Mouse (Mus musculus): ENCODE measurements around the gene Wiz. TPM values are rescaled to one million over a fixed set of nuclear protein-coding genes. Genes with fewer than 3 reads are reported as not detected.

The Wiz gene
- polyA plus RNA-seq, 2 experiments from 2014 or later = 11.0 to 14.0 TPM

DNA sequence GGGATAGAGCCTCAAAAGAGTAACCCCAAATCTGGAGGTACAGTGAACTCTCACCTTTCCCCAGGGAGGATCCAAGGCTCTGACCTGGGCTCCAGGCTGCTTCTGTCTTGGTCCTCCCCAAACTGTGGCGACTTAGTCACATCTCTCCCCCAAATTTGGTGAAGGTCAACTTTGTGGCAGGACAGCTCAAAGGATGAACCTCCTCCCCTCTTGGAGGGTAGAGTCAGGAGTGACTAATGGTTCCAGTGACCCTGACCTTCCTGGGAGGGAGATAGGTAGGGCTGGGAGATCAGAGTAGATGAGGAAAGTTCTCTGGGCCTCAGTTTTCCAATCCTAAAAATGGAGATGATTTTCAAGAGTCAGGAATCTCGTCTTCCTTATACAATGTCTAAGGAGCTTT is 10.5 kb downstream of the Wiz start:
- ATAC-seq = no peak

DNA sequence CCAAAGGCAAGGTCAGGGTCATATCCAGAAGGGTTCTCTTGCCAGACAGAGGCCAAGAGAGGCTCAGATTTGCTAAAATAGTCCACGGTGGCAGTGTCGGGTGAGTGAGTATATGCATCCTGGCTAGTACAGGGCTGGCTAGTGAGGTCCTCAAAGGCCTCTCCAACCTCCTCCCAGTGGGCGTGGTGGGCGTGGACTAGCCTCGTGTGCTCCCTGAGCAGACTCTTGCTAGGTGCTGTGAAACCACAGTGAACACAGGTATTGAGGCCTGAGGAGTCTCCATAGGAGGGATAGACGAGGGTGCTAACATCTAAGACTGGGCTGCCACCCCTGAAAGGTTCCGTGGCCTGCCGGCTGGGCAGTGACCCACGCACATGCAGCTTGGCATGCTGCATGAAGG is 12.1 kb downstream of the Wiz start:
- ATAC-seq = no peak

DNA sequence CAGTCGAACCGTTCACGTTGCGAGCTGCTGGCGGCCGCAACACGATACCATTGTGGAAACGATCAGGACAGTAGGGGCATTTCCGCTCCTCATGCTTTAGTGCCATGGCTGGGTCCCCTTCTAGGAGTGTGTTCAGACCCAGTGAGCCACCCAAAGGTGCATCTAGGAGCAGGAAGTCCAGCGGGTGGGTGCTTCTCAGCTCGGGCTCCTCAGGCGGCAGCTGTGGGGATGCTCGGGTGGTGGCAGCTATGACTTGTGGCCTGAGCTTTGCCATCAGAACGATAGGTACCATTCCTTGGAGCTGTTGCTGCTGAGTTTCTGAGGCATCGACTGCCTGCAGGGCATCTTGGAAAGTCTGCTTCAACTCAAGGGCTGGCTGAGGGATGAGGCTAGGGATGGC is 12.8 kb downstream of the Wiz start:
- ATAC-seq = no peak

DNA sequence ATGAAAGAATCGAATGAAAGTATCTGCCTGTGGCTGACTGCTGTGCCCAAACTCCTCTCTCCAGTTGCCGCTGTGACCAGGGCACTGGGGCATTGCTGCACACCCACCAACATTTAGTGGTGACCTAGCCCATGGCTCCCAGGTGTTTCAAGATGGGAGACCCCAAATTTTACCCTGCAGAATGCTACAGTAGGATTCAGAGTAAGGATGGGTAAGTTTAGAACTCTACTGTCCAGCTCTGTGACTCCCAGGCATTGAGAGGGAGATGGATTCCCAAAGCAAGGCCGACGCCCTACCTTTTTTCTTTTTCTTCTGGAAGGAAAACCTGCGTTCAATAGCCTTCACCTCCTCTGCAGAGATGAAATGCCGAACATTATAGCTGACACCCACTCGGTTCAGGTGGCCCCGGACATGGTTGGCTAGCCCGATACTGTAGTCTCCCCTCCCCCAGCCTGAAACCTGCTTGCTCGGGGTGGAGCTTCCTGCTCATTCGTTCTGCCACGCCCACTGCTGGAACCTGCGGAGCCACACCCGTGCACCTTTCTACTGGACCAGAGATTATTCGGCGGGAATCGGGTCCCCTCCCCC is 20.2 kb downstream of the Wiz start:
- peak; percentile 68 for ATAC-seq

DNA sequence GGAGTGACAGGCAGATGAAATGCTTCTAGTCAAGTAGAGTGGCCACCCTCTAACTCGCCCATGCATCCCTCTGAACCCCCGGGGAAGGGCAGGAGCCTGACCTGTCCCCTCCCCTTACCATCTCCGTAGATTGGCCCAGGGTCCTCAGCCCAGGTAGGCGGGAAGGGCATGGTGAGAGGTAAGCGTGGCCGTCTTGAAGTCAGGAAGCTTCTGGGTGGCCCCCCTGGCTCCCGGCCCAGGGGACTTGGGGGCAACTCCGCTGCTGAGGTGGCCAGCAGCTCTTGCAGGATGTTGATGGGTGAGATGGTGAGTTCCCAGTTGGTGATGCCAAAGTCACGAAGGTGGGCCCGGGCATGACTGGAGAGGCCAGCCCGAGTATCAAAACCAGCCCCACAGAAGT is 21.5 kb downstream of the Wiz start:
- ATAC-seq = no peak

DNA sequence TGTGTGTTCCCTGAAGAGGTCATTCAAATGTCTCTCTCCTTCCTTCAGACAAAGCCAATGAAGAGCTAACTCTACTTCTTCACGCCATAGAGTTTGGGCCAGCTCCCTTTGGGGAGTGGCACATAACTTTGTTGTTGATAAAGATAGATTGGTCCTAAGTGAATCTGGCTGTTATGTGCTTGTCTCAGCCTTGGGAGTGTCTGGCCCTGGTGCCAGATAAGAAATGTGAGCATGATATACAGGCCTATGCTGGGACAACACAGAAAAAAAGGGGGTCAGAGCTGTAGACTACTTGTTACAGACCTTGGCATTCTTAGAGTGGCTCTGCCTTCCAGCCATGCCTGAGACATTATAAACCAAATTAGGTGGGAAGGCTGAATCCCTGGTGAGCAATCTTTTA is 23.9 kb downstream of the Wiz start:
- ATAC-seq = no peak

DNA sequence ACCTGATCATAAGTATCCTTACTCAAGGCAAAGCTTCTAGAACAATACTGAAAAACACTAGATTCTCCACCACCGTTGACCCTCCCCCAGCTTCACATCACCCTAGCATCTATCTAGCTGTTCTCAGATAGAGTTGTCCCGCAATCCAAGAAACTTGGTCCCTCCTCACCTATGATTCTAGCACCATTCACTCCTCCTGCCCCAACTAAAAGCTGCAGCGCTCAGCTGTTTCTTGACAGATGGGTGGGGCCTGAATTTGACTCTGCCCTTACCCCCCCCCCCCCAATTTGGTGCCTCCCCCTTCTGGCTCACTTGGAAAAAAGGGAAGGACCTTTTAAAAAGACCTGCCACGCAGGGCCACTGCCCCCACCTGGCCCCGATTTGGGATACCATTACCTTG is 24.4 kb downstream of the Wiz start:
- no peak for ATAC-seq

DNA sequence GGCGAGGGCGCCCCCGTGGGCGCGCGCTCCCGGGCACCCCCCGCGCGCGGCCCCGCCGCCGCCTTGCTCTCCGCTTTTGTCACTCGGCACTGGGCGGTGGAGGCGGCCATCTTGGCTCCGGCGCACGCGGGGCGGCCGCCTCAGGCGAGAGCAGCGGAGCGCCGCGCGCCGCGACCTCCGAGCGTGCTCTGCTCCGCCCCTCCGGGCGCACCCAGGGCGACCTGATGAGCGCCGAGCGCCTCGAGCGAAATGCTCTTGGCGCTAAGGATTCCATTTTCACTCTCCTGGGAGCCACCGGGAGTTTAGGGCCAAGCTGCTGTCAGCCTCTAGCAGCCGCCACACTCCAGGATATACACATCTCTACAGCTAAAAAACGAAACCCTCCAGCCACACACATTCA is 24.9 kb downstream of the Wiz start:
- peak; percentile 94 for ATAC-seq

DNA sequence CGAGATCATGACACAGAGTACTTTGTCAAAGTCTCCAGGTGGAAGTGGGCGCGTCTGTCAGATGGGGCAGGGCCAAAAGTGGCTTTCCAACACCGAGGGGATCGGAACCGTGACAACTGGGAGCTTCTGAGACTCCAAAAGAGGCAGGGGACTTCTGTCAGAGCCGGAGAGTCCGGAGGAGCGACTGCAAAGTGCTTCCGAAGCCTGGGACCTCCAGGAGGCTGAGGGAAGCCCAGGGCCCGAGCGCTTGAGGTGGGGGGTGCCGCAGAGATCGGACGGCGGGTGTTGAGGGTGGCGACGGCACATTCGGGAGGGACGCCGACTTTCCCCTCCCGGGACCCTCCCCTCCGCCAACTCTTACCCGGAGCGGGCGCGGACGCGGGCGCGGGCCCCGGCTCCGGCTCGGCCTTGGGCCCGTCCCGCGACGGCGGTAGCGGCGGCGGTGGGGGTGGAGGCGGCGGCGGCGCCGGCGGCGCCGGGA is 25.4 kb downstream of the Wiz start:
- ATAC-seq = peak; percentile 23

DNA sequence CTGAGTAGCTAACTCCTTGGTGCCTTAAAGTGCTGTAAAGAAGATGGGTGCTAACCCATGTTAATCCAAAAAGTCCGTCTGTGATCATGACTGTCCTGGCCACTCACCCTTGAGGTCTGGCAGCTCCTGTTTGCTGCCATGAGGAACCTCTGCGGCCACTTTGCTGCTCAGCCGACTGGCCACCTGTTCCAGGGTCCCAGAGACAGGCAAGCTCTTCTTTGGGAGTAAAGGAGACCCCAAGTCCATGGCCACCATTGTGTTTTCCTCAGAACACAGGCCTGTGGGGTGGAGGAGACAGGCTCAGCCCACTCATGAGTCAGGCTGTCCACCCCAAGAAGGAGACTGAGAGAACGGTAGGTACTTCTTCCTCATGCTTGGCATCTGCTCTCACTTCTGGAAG is 26.6 kb downstream of the Wiz start:
- ATAC-seq = no peak

DNA sequence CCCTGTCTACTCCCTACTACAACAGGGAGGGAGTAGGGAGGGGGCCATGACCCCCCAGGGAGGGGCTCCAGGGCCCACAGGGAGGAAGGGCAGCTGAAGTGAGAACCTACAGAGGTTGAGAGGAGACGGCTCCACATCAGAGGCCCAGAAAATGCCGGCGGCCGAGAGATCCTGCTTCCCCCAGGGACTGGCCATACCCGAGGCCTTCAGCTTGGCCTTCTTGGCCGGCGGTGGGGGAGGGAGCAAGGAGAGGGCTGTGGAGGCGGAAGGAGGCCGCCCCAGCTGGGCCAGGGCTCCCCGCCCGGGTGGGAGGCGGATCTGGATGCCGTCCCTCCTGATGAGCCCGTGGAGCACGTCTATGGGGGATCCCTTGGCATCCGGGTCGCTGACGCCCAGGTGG is 29.3 kb downstream of the Wiz start:
- ATAC-seq = no peak

DNA sequence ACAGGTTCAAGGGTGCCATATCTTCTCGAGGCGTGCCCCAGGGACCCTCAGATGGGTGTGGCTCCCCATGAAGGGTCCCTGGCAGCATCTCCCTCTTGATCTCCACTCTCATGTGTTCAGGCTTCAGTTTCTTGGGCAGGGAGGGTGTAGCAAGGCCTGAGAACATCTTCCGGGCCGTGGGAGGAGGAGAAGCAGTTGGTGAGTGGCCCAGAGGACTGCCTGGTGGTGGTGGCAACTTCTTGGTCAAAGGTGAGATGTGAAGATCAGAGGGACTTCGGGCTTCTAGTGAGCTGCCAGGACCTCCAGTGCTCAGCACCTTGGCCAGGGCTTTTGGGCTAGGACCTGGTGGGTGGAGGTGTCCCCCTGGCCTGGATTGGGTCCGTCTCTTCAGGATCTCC is 30.3 kb downstream of the Wiz start:
- no peak for ATAC-seq

DNA sequence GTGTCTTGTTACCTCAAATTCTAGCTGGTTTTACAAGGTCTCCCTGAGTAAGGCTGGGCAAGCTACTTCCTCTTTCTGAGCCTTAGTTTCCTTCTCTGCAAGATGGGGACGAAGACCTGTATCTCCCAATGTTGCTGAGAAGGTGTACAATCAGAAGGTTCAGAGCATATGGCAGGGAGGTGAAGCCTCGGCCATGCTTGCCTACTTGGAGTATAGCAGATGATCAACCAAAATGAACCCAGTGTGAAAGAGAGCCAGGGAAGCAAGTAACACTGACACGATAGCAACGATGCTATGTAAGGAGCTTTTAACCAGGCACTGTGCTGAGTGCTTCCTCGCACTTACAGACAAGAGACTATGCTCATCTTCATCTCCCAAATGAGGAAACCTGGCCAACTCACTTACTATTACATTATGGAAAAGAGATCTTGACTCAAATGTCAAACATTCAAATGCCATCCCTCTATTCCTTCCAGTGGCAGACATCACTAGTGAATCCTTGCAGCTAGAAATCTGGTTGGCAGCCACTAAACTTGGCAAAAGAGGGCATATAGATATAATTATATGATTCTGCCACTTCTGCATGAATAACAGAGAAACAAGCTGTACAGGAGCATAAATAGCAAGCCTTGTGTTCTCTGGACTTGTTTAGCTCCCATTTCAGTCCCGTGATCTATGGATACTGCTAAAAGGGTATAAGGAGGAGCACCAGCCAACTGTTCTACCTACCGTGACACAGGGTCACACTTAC is 30.9 kb downstream of the Wiz start:
- no peak for ATAC-seq

DNA sequence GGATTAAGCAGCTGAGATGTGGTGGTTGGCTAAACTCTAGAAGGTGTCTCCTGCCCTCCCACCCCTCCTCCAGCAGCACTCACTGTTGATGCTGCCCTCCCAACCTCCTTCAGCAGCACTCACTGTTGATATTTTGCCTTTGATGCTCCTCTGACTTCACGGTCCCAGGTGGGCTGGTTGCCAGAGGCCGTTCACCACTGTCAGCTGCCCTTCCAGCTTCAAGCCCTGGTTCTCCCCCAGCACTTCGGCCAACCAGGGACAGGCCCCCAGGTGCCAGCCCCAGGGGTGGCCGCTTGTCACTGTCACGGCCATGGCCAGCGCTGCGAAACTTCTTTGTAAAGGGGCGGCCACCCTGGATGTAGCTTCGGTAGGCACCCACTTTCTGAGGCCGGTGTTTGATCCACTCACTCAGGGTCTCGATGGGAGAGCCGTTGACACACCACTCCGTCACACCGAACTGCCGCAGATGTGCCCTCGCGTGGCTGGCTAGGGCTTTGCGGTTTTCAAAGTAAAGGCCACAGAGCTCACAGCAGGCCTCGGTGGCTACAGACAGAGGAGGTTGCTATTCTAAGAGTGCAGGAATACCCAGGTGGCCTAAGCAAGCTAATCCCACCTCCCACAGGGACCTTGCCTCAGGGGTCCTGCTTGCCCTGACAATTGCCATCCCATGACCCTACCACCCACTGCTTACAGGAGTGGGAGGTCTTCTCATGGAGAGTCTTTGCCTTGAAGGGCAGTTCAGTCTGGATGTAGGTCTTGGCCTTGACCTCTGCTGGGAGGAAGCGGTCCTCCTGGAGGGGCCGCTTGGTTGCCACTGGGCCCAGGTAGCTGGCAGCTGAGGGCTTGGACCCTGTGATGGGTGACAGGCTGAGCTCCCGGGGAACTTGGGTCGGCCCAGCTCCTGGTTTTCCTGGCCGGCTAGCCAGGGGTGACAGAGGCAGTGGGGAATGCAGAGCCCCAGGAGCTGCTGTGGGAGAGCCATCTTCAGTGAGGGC is 32.2 kb downstream of the Wiz start:
- no peak for ATAC-seq

DNA sequence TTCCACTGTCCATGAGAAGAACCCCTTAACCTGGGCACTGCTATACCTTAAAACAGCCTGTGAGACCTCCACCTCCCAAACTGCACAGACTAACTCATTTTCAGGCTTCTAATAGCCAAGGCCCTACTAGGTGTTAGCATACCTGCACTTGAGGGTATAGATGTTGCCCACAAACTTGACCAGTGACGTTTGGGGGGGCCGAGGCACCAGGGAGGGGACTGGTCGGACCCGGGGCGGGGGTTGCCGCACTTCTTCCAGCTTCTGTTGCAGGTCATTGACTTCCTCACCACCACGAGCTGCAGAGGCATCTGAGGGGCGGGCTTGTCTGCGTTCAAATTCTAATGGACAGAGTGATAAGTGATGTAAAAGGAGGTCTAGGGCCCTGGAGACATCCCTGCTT is 33.0 kb downstream of the Wiz start:
- ATAC-seq = no peak

DNA sequence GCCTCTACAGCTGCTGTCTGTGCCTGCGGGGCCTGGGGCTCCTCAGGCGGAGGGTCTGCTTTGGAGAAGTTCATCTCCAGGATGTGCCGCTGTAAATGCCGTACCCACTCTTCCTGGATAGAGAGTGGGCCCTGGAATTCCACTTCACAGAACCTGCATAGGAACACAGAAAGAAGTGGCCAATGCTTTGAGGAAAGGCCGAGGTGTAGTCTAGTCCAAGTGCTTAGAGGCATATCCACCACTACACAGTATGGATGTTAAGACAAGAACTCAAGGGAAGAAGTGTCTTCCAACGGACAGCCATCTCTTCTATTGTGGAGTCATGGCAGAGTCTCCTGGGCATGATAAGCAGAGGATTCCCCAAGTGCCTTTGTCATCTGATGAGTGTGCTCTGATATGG is 34.2 kb downstream of the Wiz start:
- ATAC-seq = no peak

DNA sequence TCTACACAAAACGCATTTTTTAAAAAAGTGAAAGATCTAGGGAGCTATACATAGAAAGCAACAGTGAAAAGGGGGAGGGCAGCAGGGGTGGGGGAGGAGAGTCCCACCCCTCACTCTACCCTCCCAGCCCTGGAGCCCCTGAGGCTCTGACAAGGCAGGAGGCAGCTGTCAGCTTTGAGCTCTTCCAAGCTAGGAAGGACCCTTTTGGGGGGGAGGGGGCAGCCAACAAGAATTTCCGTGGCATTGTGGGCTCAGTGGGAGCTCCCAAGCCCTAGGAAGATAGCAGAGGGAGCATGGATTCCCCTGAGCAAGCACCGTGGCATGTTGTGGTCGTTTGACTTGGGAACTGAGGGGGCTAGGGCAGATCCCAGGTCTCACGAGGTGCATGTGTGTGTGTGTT is 35.0 kb downstream of the Wiz start:
- ATAC-seq = no peak

DNA sequence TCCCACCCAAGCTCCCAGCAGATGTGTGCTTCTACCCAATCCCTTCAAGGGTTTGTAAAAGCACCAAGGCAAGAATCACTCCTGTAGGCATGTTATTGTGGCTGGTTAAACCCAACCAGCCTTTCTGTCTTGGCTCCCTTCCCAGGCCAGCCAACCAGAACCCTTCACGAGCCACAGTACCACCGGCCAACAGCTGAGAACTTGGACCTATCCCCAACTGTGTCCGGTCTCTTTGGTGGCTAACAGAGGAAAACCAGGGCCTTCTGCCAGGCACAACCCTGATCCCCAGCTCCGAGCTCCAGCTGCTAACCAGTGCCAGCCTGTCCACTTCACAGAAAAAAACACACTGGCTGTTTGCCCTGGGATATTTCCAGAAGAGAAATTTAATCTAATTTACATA is 35.5 kb downstream of the Wiz start:
- ATAC-seq = no peak

DNA sequence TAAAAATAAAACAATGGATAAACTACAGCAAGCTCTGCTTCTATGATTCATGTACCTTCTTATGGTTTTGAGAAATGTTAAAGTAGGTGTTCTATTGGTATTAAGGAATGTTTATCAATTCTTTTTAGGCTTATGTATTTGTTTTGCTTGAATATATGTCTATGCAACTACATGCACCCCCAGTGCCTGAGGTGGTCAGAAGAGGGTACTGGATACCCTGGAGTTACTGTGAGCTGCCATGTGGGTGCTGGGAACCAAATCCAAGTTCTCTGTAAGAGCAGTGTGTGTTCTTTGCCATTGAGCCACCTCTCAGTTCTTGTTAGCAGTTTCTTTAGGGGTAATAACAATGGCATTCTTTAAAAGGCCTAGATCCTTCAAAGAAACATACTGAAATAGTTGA is 37.5 kb downstream of the Wiz start:
- ATAC-seq = no peak

DNA sequence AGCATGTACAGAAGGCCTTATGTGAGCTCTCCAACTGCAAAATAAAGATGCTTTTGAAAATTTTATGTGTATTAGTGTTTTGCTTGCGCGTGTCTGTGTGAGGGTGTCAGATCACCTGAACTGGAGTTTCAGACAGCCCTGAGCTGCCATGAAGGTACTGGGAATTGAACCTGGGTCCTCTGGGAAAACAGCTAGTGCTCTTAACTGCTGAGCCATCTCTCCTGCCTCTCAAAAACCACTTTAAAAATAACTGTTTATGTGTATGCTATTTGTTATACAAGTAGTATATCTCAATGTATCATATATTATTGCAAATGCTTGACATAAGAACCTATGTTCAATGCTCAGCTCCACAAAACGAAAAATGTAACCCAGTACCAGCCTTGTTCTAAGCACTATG is 38.0 kb downstream of the Wiz start:
- ATAC-seq = no peak

DNA sequence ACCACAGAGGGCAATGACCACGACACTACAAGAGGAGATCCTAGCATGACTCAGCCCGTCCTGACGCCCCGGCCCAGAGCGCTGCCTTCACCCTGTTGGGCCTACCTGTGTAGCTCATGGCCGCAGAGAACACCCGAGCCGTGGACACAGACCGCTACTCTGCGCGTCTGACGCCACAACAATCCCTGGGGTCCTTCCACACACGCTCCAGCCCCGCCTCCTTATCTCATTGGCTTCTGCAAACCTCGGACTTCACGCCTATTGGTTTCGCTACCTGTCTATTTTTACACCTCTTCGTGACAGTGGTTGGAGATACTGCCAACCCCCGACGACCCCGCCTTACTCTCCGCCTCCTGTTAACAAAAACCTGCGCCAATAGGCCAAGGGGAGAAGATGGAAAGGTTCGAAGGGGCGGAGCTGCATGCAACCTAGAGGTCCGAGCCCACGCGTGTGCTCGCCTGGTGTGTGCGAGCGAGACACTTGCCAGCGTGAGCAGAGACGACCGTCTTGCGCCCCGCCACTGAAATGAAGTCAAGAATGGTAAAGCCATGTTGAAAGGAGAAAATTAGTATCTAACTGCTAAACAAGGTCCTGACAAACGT is 38.8 kb downstream of the Wiz start, which contains the start of gene Akap8l:
Akap8l (minus strand) TSS at position 226 of the 602 bp plus-strand sequence.
- peak; percentile 98 for ATAC-seq

DNA sequence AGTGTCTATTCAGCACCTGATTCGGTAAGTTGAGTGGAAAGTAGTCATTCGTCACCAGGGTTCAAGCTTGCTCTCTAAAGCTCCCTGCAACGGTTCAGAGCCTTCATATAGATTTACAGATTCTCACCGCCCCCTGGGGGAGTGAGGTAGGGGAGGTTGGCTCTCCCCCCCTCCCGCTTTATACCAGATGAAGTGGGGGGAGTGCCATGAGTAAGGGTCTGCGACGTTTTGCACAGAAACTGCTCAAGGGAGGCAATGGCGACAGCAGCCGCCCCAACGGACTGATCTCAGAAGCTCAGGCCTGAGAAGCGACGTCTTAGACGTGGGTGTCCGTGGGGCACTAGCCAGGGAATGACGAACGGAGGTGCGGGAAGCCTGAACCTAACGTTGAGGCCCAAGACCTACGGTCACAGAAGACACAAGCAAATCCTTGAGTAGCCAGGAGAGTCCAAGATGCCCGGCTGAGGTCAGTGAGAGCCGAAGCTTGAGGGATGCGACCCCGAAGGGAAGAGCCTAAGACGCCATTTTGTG is 39.3 kb downstream of the Wiz start:
- ATAC-seq = peak; percentile 1
